Mouse (Mus musculus) brain, embryonic 14.5 days (tissue): Measurements from ENCODE around the gene Nip7.

Experiments
- CTCF ChIP-seq: fragments of 200-500 bp; IDR thresholded peaks from 2 replicates; pipeline ENCODE4 v1.5.1; 2012; ENCODE audit warnings: inconsistent platforms, mild to moderate bottlenecking, moderate library complexity, borderline replicate concordance; ENCODE audit not compliant: insufficient read depth, insufficient read length; ENCODE audit errors: extremely low read depth
- POLR2A ChIP-seq: fragments of 200-500 bp; IDR thresholded peaks from 2 replicates; pipeline ENCODE4 v1.6.1; 2012; ENCODE audit warnings: mild to moderate bottlenecking, inconsistent platforms, borderline replicate concordance; ENCODE audit not compliant: poor library complexity, insufficient read depth, insufficient read length, severe bottlenecking; ENCODE audit errors: extremely low read depth

GRCm38 (mm10) chr8:107031577-107032090 is 25.0 kb upstream of the Nip7 start:
- TF ChIP-seq CTCF (no peak), POLR2A (no peak)
